Mouse (Mus musculus) limb, embryonic 13.5 days (tissue): Measurements from ENCODE around the gene Iqcd. TPM values are rescaled to one million over a fixed set of nuclear protein-coding genes. Genes with fewer than 3 reads are reported as not detected.

Source experiments
- ATAC-seq: fragments of 200-750 bp; cut with Nextera tagmentation; 2 replicates; pipeline ENCODE4 v1.8.0; 2017; ENCODE audit warnings: low read depth, moderate number of reproducible peaks, moderate TSS enrichment; ENCODE audit not compliant: low FRiP score
- H3K27ac ChIP-seq: fragments of 300-500 bp; sonication (generic); 2 replicates; pipeline ENCODE4 v1.5.1; 2015; ENCODE audit warnings: inconsistent platforms, mild to moderate bottlenecking, moderate library complexity
- H3K27me3 ChIP-seq: fragments of 300-500 bp; sonication (generic); 2 replicates; pipeline ENCODE4 v1.6.1; 2015; ENCODE audit warnings: mild to moderate bottlenecking, inconsistent platforms
- H3K36me3 ChIP-seq: fragments of 300-500 bp; sonication (generic); 2 replicates; pipeline ENCODE4 v1.6.1; 2015; ENCODE audit warnings: inconsistent platforms, mild to moderate bottlenecking, moderate library complexity
- H3K4me1 ChIP-seq: fragments of 300-500 bp; sonication (generic); 2 replicates; pipeline ENCODE4 v1.6.1; 2015; ENCODE audit warnings: inconsistent platforms
- H3K4me2 ChIP-seq: fragments of 300-500 bp; sonication (generic); replicated peaks from 2 replicates; pipeline ENCODE4 v1.6.1; 2015; ENCODE audit warnings: inconsistent platforms, mild to moderate bottlenecking, moderate library complexity
- H3K4me3 ChIP-seq: fragments of 300-500 bp; sonication (generic); 2 replicates; pipeline ENCODE4 v1.5.1; 2015; ENCODE audit warnings: moderate library complexity, mild to moderate bottlenecking, inconsistent platforms
- H3K9ac ChIP-seq: fragments of 300-500 bp; sonication (generic); 2 replicates; pipeline ENCODE4 v1.6.1; 2015; ENCODE audit warnings: mild to moderate bottlenecking, inconsistent platforms
- H3K9me3 ChIP-seq: fragments of 300-500 bp; sonication (generic); 2 replicates; pipeline ENCODE4 v1.6.1; 2016; ENCODE audit warnings: inconsistent platforms
- WGBS: fragments of 180-500 bp; shearing (Covaris S2); methylation state at CpG from one replicate; pipeline ENCODE4 v1.1.7; 2015; 5-methylcytosine and 5-hydroxymethylcytosine counted together
- polyA plus RNA-seq: library from polyadenylated mRNA; unstranded; fragments of >200 nt; fragmentation: Nextera tagmentation; extraction: Ambion mirVana; gene quantifications from 2 replicates; pipeline ENCODE4 v1.2.1, GENCODE M21; 2015

Iqcd gene
- polyA plus RNA-seq, 1 experiment from 2014 or later, result 0.69 TPM

GRCm38 (mm10) chr5:120656281-120656751 is 67.5 kb downstream of the Iqcd start:
- no peaks in the 10 kb centered on the region for H3K4me1 ChIP-seq
- H3K4me3 ChIP-seq, result no peak overlapping the region
- peaks cover 40% of the 10 kb centered on the region for H3K27me3 ChIP-seq
- no peak for ATAC-seq
- H3K4me2 ChIP-seq, result no peak overlapping the region
- no peak overlapping the region for H3K9ac ChIP-seq
- no peaks in the 10 kb centered on the region for H3K36me3 ChIP-seq
- H3K9me3 ChIP-seq, result no peaks in the 10 kb centered on the region
- no peak overlapping the region for H3K27ac ChIP-seq
- WGBS, result 84% methylated on average over 12 of the region's 12 CpGs

Other genes starting within 250 kb of the Iqcd start
- not detected in 2 replicates for gene Lhx5, start 157.3 kb upstream of the Iqcd start, polyA plus RNA-seq
- gene Sdsl, start 116.2 kb upstream of the Iqcd start, polyA plus RNA-seq, result 2.0 and 2.3 TPM in 2 replicates
- gene Sds, start 112.5 kb upstream of the Iqcd start, polyA plus RNA-seq, result not detected in 2 replicates
- gene Plbd2, start 85.4 kb upstream of the Iqcd start, polyA plus RNA-seq, result 55.9 and 58.8 TPM in 2 replicates
- gene Slc8b1, start 77.8 kb upstream of the Iqcd start, polyA plus RNA-seq, result 6.1 and 6.9 TPM in 2 replicates
- gene Tpcn1, start 343 bp upstream of the Iqcd start, polyA plus RNA-seq, result 23.7 and 24.0 TPM in 2 replicates
- gene Rita1, start 23.6 kb downstream of the Iqcd start, polyA plus RNA-seq, result 15.6 and 17.9 TPM in 2 replicates
- 46.5 and 47.2 TPM in 2 replicates for gene Ddx54, start 23.7 kb downstream of the Iqcd start, polyA plus RNA-seq
- not detected in 2 replicates for gene Cfap73, start 45.2 kb downstream of the Iqcd start, polyA plus RNA-seq
- 0.70 and 0.78 TPM in 2 replicates for gene Rasal1, start 59.8 kb downstream of the Iqcd start, polyA plus RNA-seq
- 5.1 and 5.6 TPM in 2 replicates for gene Dtx1, start 122.9 kb downstream of the Iqcd start, polyA plus RNA-seq
- gene Oas2, start 160.8 kb downstream of the Iqcd start, polyA plus RNA-seq, result 0.22 TPM in 2 replicates
- gene Oas3, start 188.6 kb downstream of the Iqcd start, polyA plus RNA-seq, result 0.18 and 0.20 TPM in 2 replicates
- not detected in 2 replicates for gene Oas1e, start 206.5 kb downstream of the Iqcd start, polyA plus RNA-seq
- gene Oas1c, start 223.5 kb downstream of the Iqcd start, polyA plus RNA-seq, result 0.24 and 0.37 TPM in 2 replicates